ENCODE assay signal across 9 mouse cellular contexts in the genomic region with DNA sequence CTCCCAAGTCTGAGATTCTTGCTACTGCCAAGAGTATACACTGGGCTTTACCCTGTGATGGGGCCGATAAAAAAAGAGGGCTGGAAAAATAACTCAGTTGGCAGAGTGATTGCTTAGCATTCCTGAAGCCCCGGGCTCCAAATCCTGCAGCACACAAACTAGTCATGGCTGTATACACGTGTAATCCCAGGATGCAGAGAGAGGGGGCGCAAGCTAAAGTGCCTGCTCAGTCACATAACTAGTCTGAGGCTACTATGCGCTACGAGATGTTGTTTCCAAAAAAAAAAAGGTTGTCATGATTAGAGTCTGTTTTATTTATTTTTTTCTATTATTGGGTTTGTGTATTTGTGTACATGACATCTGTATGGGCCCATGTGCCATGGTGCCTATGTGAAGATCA.
DNase-seq lines count a peak whose midpoint lies in the region; ATAC-seq lines count a peak whose summit lies in the region.
"Had no signal": no experiment of that assay in that cellular context is flagged by ENCODE, and none has a peak within 500 bp of the region (broad histone marks: within the 10 kb centered on the region; RNA-seq: fewer than 3 reads in every experiment).

No protein-coding gene starts in this region.

- no peaks in the 10 kb centered on the region for H3K27me3 ChIP-seq in embryonic facial prominence, embryonic 10.5 days (replicated peaks; ENCODE audit: low read depth, poor library complexity, severe bottlenecking)
- H3K27me3 ChIP-seq in hindbrain, embryonic 14.5 days (ENCODE audit: control insufficient read depth, insufficient read depth, low read length), result no peaks in the 10 kb centered on the region

- WGBS in embryonic facial prominence, embryonic 10.5 days, result 88% methylated on average over 6 of the region's 6 CpGs
- 82% methylated on average over 6 of the region's 6 CpGs for WGBS in hindbrain, embryonic 14.5 days

- no peaks in the 10 kb centered on the region for H3K9me3 ChIP-seq in embryonic facial prominence, embryonic 10.5 days
- no peaks in the 10 kb centered on the region for H3K9me3 ChIP-seq in hindbrain, embryonic 14.5 days (ENCODE audit: control insufficient read depth, low read length)
- H3K9me3 ChIP-seq: forebrain, embryonic 10.5 days had no signal

- H3K4me1 ChIP-seq in embryonic facial prominence, embryonic 10.5 days, result no peaks in the 10 kb centered on the region
- no peaks in the 10 kb centered on the region for H3K4me1 ChIP-seq in hindbrain, embryonic 14.5 days (replicated peaks; ENCODE audit: control insufficient read depth, insufficient read depth, low read length)
- H3K4me1 ChIP-seq: forebrain, embryonic 10.5 days had no signal

- H3K4me3 ChIP-seq in embryonic facial prominence, embryonic 10.5 days, result no peak overlapping the region
- no peak overlapping the region for H3K4me3 ChIP-seq in hindbrain, embryonic 14.5 days (replicated peaks; ENCODE audit: low read length)
- H3K4me3 ChIP-seq: forebrain, embryonic 10.5 days had no signal

- intact Hi-C loops in heart, postnatal 10 days (cut with DNase I), result no loop called here

- no peak for ATAC-seq in hindbrain, embryonic 14.5 days (ENCODE audit: low FRiP score)
- ATAC-seq: inflammation-experienced regulatory T-cells, adult 6 months had no signal

- H3K36me3 ChIP-seq in embryonic facial prominence, embryonic 10.5 days (replicated peaks), result peaks cover 100% of the 10 kb centered on the region
- peaks cover 58% of the 10 kb centered on the region for H3K36me3 ChIP-seq in hindbrain, embryonic 14.5 days (replicated peaks; ENCODE audit: control insufficient read depth, insufficient read depth)

- peak; percentile 24 to 56 for DNase-seq in heart, postnatal 10 days
- no peak for DNase-seq in heart, adult 11 months
- DNase-seq in right cerebral cortex, postnatal 14 days, result peak; percentile 23
- no peak for DNase-seq in right cerebral cortex, postnatal 10 days (ENCODE audit: low spot score in 2 of 2)
- DNase-seq in embryonic facial prominence, embryonic 10.5 days (ENCODE audit: low spot score), result peak; percentile 20
- no peak for DNase-seq in urinary bladder, postnatal 25 days (ENCODE audit: low spot score)
- DNase-seq in hindbrain, embryonic 14.5 days (ENCODE audit: low spot score), result no peak

- no peak overlapping the region for H3K27ac ChIP-seq in embryonic facial prominence, embryonic 10.5 days (replicated peaks)
- H3K27ac ChIP-seq in hindbrain, embryonic 14.5 days, result no peak overlapping the region
- H3K27ac ChIP-seq: forebrain, embryonic 10.5 days had no signal

- no peak overlapping the region for H3K4me2 ChIP-seq in hindbrain, embryonic 14.5 days (replicated peaks)

- no peak overlapping the region for H3K9ac ChIP-seq in hindbrain, embryonic 14.5 days

Comparison
In these comparisons a context has a peak if more than half of its experiments do, and no peak if none do; other contexts are left out.
1. DNase-seq: peak in heart, postnatal 10 days (2 of 2), right cerebral cortex, postnatal 14 days (single experiment) and embryonic facial prominence, embryonic 10.5 days (single experiment); none in heart, adult 11 months (single experiment), right cerebral cortex, postnatal 10 days (0 of 2), urinary bladder, postnatal 25 days (single experiment) and hindbrain, embryonic 14.5 days (single experiment).